Mouse (Mus musculus): ENCODE results near the gene Vamp5. TPM values are rescaled to one million over a fixed set of nuclear protein-coding genes. Genes with fewer than 3 reads are reported as not detected.

The Vamp5 gene
- polyA plus RNA-seq, 1 experiment from 2014 or later, result 26.3 TPM

Other genes starting within 250 kb of the Vamp5 start
- 7.9 and 9.9 TPM in 2 replicates for gene Atoh8, start 144.9 kb downstream of the Vamp5 start, polyA plus RNA-seq (2014; fragmentation: Nextera tagmentation; extraction: Ambion mirVana)
- gene Sftpb, start 75.9 kb downstream of the Vamp5 start, polyA plus RNA-seq (2014; fragmentation: Nextera tagmentation; extraction: Ambion mirVana), result not detected in 2 replicates
- 52.3 and 52.5 TPM in 2 replicates for gene Usp39, start 35.3 kb downstream of the Vamp5 start, polyA plus RNA-seq (2014; fragmentation: Nextera tagmentation; extraction: Ambion mirVana)
- gene 0610030E20Rik, start 33.2 kb downstream of the Vamp5 start, polyA plus RNA-seq (2014; fragmentation: Nextera tagmentation; extraction: Ambion mirVana), result 33.9 and 34.3 TPM in 2 replicates
- gene Tmem150a, start 25.0 kb downstream of the Vamp5 start, polyA plus RNA-seq (2014; fragmentation: Nextera tagmentation; extraction: Ambion mirVana), result 13.8 and 15.3 TPM in 2 replicates
- 106 and 109 TPM in 2 replicates for gene Rnf181, start 13.5 kb downstream of the Vamp5 start, polyA plus RNA-seq (2014; fragmentation: Nextera tagmentation; extraction: Ambion mirVana)
- 194 and 206 TPM in 2 replicates for gene Vamp8, start 10.2 kb upstream of the Vamp5 start, polyA plus RNA-seq (2014; fragmentation: Nextera tagmentation; extraction: Ambion mirVana)
- 23.2 TPM in 2 replicates for gene Ggcx, start 33.8 kb upstream of the Vamp5 start, polyA plus RNA-seq (2014; fragmentation: Nextera tagmentation; extraction: Ambion mirVana)
- gene Mat2a, start 59.1 kb upstream of the Vamp5 start, polyA plus RNA-seq (2014; fragmentation: Nextera tagmentation; extraction: Ambion mirVana), result 333 and 352 TPM in 2 replicates
- 0.32 TPM in 1 of 2 replicates, not detected in the other for gene Sh2d6, start 141.2 kb upstream of the Vamp5 start, polyA plus RNA-seq (2014; fragmentation: Nextera tagmentation; extraction: Ambion mirVana)
- 82.6 and 85.0 TPM in 2 replicates for gene Capg, start 163.9 kb upstream of the Vamp5 start, polyA plus RNA-seq (2014; fragmentation: Nextera tagmentation; extraction: Ambion mirVana)
- gene Elmod3, start 217.9 kb upstream of the Vamp5 start, polyA plus RNA-seq (2014; fragmentation: Nextera tagmentation; extraction: Ambion mirVana), result 19.0 and 19.1 TPM in 2 replicates
- gene Retsat, start 218.0 kb upstream of the Vamp5 start, polyA plus RNA-seq (2014; fragmentation: Nextera tagmentation; extraction: Ambion mirVana), result 17.0 and 21.9 TPM in 2 replicates
- 38.9 and 39.3 TPM in 2 replicates for gene Tgoln1, start 236.5 kb upstream of the Vamp5 start, polyA plus RNA-seq (2014; fragmentation: Nextera tagmentation; extraction: Ambion mirVana)

All from stomach, embryonic 14.5 days (tissue).